Mouse (Mus musculus): ENCODE results near the gene Keap1.

GRCm38 (mm10) chr9:21274336-21274735 lies 35.2 kb upstream of the Keap1 start:
- no peak for TF ChIP-seq MYOD1 (IDR thresholded peaks at IDR 0.05; ENCODE audit: control insufficient read depth, insufficient read length, low read depth)
- no peak for TF ChIP-seq CTCF (IDR thresholded peaks at IDR 0.05; ENCODE audit: control insufficient read depth, insufficient read depth, insufficient read length)
- no peak for TF ChIP-seq MAX (IDR thresholded peaks at IDR 0.05)
- TF ChIP-seq MYOG (IDR thresholded peaks at IDR 0.05; ENCODE audit: control insufficient read depth, extremely low read depth, insufficient read length), result no peak
- TF ChIP-seq USF1 (IDR thresholded peaks at IDR 0.05; ENCODE audit: low read depth), result no peak
- no peak for TF ChIP-seq CEBPB (IDR thresholded peaks at IDR 0.05; ENCODE audit: low read depth)
- no peak for TF ChIP-seq FOSL1 (IDR thresholded peaks at IDR 0.05; ENCODE audit: insufficient read depth, low read length, poor library complexity, severe bottlenecking)

Data from C2C12 (cell line).